Mouse (Mus musculus): Measurements from ENCODE around the gene Usb1. TPM values are rescaled to one million over a fixed set of nuclear protein-coding genes. Genes with fewer than 3 reads are reported as not detected.

The Usb1 gene
- polyA plus RNA-seq, 1 experiment from 2014 or later: 43.0 TPM

DNA sequence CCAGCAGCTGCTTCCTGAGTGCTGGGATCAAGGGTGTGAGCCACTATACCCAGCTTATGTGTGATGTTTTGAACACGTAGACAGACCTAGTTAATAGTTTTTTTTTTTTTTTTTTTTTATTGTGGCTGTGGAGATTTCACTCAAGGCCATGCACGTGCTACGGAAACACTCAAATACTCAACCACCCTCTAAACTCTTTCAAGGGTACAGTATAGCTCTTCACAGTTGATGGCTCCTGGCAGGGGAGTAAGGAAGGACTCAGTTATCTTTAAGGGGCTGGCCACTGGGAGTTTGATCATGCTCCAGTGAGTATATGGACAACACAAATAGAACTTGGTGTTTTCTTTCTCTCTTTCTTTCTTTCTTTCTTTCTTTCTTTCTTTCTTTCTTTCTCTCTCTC is 52.4 kb downstream of the Usb1 start:
- DNase-seq (ENCODE audit: low spot score) (no peak), ATAC-seq (ENCODE audit: insufficient number of reproducible peaks, low FRiP score, low TSS enrichment, low read depth) (no peak)
- no peaks in the 10 kb centered on the region for H3K4me1 ChIP-seq (ENCODE audit: control insufficient read depth, insufficient read depth, low read length)
- H3K9ac ChIP-seq (ENCODE audit: low read length): no peak overlapping the region
- H3K9me3 ChIP-seq (ENCODE audit: control insufficient read depth, low read length): no peaks in the 10 kb centered on the region
- WGBS: 90% methylated on average over 3 of the region's 3 CpGs
- no peaks in the 10 kb centered on the region for H3K36me3 ChIP-seq (ENCODE audit: control insufficient read depth, insufficient read depth, low read length)
- H3K27me3 ChIP-seq (ENCODE audit: control insufficient read depth, insufficient read depth, low read length): no peaks in the 10 kb centered on the region
- H3K4me2 ChIP-seq (ENCODE audit: low read depth, severe bottlenecking): no peak overlapping the region
- H3K4me3 ChIP-seq (ENCODE audit: low read depth, low read length): no peak overlapping the region
- no peak overlapping the region for H3K27ac ChIP-seq (replicated peaks; ENCODE audit: low read depth, low read length)

- no peak for DNase-seq (ENCODE audit: low spot score)
- Histone ChIP-seq H3K9me3 (ENCODE audit: control insufficient read depth, low read length) (no peaks in the 10 kb centered on the region), H3K27me3 (ENCODE audit: control insufficient read depth, insufficient read depth, low read length) (no peaks in the 10 kb centered on the region)
These were observed 54.0 kb downstream of the Usb1 start for GRCm38 (mm10) chr8:95386037-95386436.

DNA sequence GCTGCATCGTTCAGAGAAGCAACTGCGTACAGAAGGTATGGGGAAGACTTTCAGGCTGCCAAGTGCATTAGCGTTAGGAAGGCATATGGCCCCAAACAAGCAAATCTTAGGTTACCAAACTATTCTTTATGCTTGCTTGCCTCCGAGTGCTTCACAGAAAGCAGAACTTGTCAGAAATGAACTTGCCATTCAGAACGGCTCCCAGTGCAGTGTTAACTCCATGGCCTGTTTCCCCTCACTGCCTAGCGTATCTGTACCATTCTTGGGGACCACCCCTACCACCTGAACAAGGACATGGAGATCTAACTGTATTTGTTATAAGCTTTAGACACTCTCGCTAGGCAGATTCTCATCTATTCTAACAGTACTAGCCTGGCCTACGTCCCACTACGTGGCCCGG is 55.1 kb downstream of the Usb1 start:
- no peaks in the 10 kb centered on the region for H3K27me3 ChIP-seq (ENCODE audit: control insufficient read depth, insufficient read depth, low read length)
- no peak for DNase-seq (ENCODE audit: low spot score)
- 94% methylated on average over 10 of the region's 10 CpGs for WGBS
- no peaks in the 10 kb centered on the region for H3K4me1 ChIP-seq (ENCODE audit: control insufficient read depth, insufficient read depth, low read length)
- no peak overlapping the region for H3K4me2 ChIP-seq (ENCODE audit: low read depth, severe bottlenecking)
- H3K36me3 ChIP-seq (ENCODE audit: control insufficient read depth, insufficient read depth, low read length): no peaks in the 10 kb centered on the region
- H3K9ac ChIP-seq (ENCODE audit: low read length): no peak overlapping the region
- no peaks in the 10 kb centered on the region for H3K9me3 ChIP-seq (ENCODE audit: control insufficient read depth, low read length)
- ATAC-seq (ENCODE audit: insufficient number of reproducible peaks, low FRiP score, low TSS enrichment, low read depth): no peak
- H3K27ac ChIP-seq (replicated peaks; ENCODE audit: low read depth, low read length): no peak overlapping the region
- H3K4me3 ChIP-seq (ENCODE audit: low read depth, low read length): no peak overlapping the region

More at GRCm38 (mm10) chr8:95386037-95386436, 54.0 kb downstream of the Usb1 start:
- ATAC-seq (ENCODE audit: insufficient number of reproducible peaks, low FRiP score, low TSS enrichment, low read depth): no peak
- no peak overlapping the region for H3K9ac ChIP-seq (ENCODE audit: low read length)
- no peak overlapping the region for H3K4me2 ChIP-seq (ENCODE audit: low read depth, severe bottlenecking)
- 79% methylated on average over 5 of the region's 5 CpGs for WGBS
- no peaks in the 10 kb centered on the region for H3K36me3 ChIP-seq (ENCODE audit: control insufficient read depth, insufficient read depth, low read length)
- H3K27ac ChIP-seq (replicated peaks; ENCODE audit: low read depth, low read length): no peak overlapping the region
- H3K4me1 ChIP-seq (ENCODE audit: control insufficient read depth, insufficient read depth, low read length): no peaks in the 10 kb centered on the region
- H3K4me3 ChIP-seq (ENCODE audit: low read depth, low read length): no peak overlapping the region

GRCm38 (mm10) chr8:95387936-95388335 is 55.9 kb downstream of the Usb1 start:
- Histone ChIP-seq H3K4me3 (ENCODE audit: low read depth, low read length) (no peak overlapping the region), H3K27ac (replicated peaks; ENCODE audit: low read depth, low read length) (no peak overlapping the region), H3K36me3 (ENCODE audit: control insufficient read depth, insufficient read depth, low read length) (no peaks in the 10 kb centered on the region), H3K4me1 (ENCODE audit: control insufficient read depth, insufficient read depth, low read length) (no peaks in the 10 kb centered on the region), H3K9ac (ENCODE audit: low read length) (no peak overlapping the region), H3K4me2 (ENCODE audit: low read depth, severe bottlenecking) (no peak overlapping the region), H3K27me3 (ENCODE audit: control insufficient read depth, insufficient read depth, low read length) (no peaks in the 10 kb centered on the region), H3K9me3 (ENCODE audit: control insufficient read depth, low read length) (no peaks in the 10 kb centered on the region)
- 79% methylated on average over 7 of the region's 7 CpGs for WGBS
- ATAC-seq (ENCODE audit: insufficient number of reproducible peaks, low FRiP score, low TSS enrichment, low read depth) (no peak), DNase-seq (ENCODE audit: low spot score) (no peak)

- no peak for ATAC-seq (ENCODE audit: insufficient number of reproducible peaks, low FRiP score, low TSS enrichment, low read depth)
- WGBS: 76% methylated on average over 4 of the region's 4 CpGs
- Histone ChIP-seq H3K9ac (ENCODE audit: low read length) (no peak overlapping the region), H3K4me2 (ENCODE audit: low read depth, severe bottlenecking) (no peak overlapping the region), H3K4me1 (ENCODE audit: control insufficient read depth, insufficient read depth, low read length) (peaks cover 3% of the 10 kb centered on the region), H3K4me3 (ENCODE audit: low read depth, low read length) (no peak overlapping the region), H3K27ac (replicated peaks; ENCODE audit: low read depth, low read length) (no peak overlapping the region), H3K36me3 (ENCODE audit: control insufficient read depth, insufficient read depth, low read length) (no peaks in the 10 kb centered on the region), H3K27me3 (ENCODE audit: control insufficient read depth, insufficient read depth, low read length) (no peaks in the 10 kb centered on the region), H3K9me3 (ENCODE audit: control insufficient read depth, low read length) (no peaks in the 10 kb centered on the region)
- no peak for DNase-seq (ENCODE audit: low spot score)
These were observed 58.2 kb downstream of the Usb1 start for GRCm38 (mm10) chr8:95390312-95390711.

- Histone ChIP-seq H3K4me2 (ENCODE audit: low read depth, severe bottlenecking) (no peak overlapping the region), H3K4me1 (ENCODE audit: control insufficient read depth, insufficient read depth, low read length) (peaks cover 8% of the 10 kb centered on the region), H3K36me3 (ENCODE audit: control insufficient read depth, insufficient read depth, low read length) (no peaks in the 10 kb centered on the region), H3K4me3 (ENCODE audit: low read depth, low read length) (no peak overlapping the region), H3K27me3 (ENCODE audit: control insufficient read depth, insufficient read depth, low read length) (no peaks in the 10 kb centered on the region), H3K9ac (ENCODE audit: low read length) (no peak overlapping the region), H3K27ac (replicated peaks; ENCODE audit: low read depth, low read length) (no peak overlapping the region), H3K9me3 (ENCODE audit: control insufficient read depth, low read length) (no peaks in the 10 kb centered on the region)
- ATAC-seq (ENCODE audit: insufficient number of reproducible peaks, low FRiP score, low TSS enrichment, low read depth): no peak
- DNase-seq (ENCODE audit: low spot score): no peak
- WGBS: 89% methylated on average over 7 of the region's 7 CpGs
These were observed 59.0 kb downstream of the Usb1 start for GRCm38 (mm10) chr8:95391101-95391500.

DNA sequence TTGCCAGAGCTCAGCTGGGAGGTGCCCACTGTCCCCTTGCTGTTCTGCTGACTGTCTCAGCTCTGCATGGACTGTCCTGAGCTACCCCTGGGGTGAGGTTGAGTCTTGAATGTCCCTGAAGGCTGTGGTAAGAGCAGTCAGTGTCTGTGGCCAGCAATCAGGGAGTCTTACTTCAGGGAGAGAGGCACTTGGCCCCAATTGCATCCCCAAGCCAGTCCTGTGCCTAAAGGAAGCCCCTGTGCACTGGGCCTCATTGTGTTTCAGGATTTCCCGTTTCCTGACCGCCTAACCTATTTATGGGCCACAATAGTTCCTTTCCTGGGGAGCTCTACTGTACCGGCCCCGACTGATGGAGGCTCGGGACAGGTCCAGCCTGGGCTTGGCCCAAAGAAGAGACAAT is 60.5 kb downstream of the Usb1 start:
- DNase-seq (ENCODE audit: low spot score) (no peak), ATAC-seq (ENCODE audit: insufficient number of reproducible peaks, low FRiP score, low TSS enrichment, low read depth) (no peak)
- Histone ChIP-seq H3K9ac (ENCODE audit: low read length) (no peak overlapping the region), H3K36me3 (ENCODE audit: control insufficient read depth, insufficient read depth, low read length) (no peaks in the 10 kb centered on the region), H3K4me2 (ENCODE audit: low read depth, severe bottlenecking) (no peak overlapping the region), H3K9me3 (ENCODE audit: control insufficient read depth, low read length) (no peaks in the 10 kb centered on the region), H3K4me3 (ENCODE audit: low read depth, low read length) (no peak overlapping the region), H3K4me1 (ENCODE audit: control insufficient read depth, insufficient read depth, low read length) (peaks cover 18% of the 10 kb centered on the region), H3K27ac (replicated peaks; ENCODE audit: low read depth, low read length) (no peak overlapping the region), H3K27me3 (ENCODE audit: control insufficient read depth, insufficient read depth, low read length) (no peaks in the 10 kb centered on the region)
- 85% methylated on average over 5 of the region's 5 CpGs for WGBS

GRCm38 (mm10) chr8:95395186-95395918 is 63.3 kb downstream of the Usb1 start:
- H3K9me3 ChIP-seq (ENCODE audit: control insufficient read depth, low read length): no peaks in the 10 kb centered on the region
- H3K27ac ChIP-seq (replicated peaks; ENCODE audit: low read depth, low read length): no peak overlapping the region
- WGBS: 40% methylated on average over 8 of the region's 8 CpGs
- DNase-seq (ENCODE audit: low spot score) (no peak), ATAC-seq (ENCODE audit: insufficient number of reproducible peaks, low FRiP score, low TSS enrichment, low read depth) (peak; percentile 37; the same call in 1 of the 2 replicates)
- H3K4me1 ChIP-seq (ENCODE audit: control insufficient read depth, insufficient read depth, low read length): peaks cover 18% of the 10 kb centered on the region
- H3K9ac ChIP-seq (ENCODE audit: low read length): no peak overlapping the region
- H3K27me3 ChIP-seq (ENCODE audit: control insufficient read depth, insufficient read depth, low read length): no peaks in the 10 kb centered on the region
- no peak overlapping the region for H3K4me3 ChIP-seq (ENCODE audit: low read depth, low read length)
- no peaks in the 10 kb centered on the region for H3K36me3 ChIP-seq (ENCODE audit: control insufficient read depth, insufficient read depth, low read length)
- peak overlapping the region; percentile 20; the same call in 1 of the 2 replicates for H3K4me2 ChIP-seq (ENCODE audit: low read depth, severe bottlenecking)

DNA sequence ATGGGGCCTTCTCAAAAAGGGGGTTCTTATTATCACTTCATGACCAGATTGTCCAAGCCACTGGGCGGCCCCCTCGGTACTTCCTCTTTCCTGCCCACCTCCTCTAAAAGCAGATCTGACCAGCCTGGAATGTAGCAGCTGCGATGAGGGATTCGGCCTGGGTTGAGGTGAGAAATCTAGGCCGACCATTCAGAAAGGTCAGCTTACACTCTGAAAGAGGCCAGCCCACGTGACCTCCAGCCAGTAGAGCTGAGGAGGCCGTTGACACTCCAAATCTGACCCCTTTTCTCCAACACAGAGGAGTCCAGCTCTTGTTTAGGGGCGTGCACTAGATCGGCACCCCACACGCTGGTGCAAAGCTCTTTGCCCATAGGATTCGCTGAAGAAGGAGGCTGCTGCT is 64.7 kb downstream of the Usb1 start:
- Histone ChIP-seq H3K4me1 (ENCODE audit: control insufficient read depth, insufficient read depth, low read length) (peaks cover 18% of the 10 kb centered on the region), H3K4me2 (ENCODE audit: low read depth, severe bottlenecking) (no peak overlapping the region), H3K4me3 (ENCODE audit: low read depth, low read length) (no peak overlapping the region), H3K27me3 (ENCODE audit: control insufficient read depth, insufficient read depth, low read length) (no peaks in the 10 kb centered on the region), H3K9me3 (ENCODE audit: control insufficient read depth, low read length) (no peaks in the 10 kb centered on the region), H3K9ac (ENCODE audit: low read length) (no peak overlapping the region), H3K36me3 (ENCODE audit: control insufficient read depth, insufficient read depth, low read length) (no peaks in the 10 kb centered on the region), H3K27ac (replicated peaks; ENCODE audit: low read depth, low read length) (0 out of 2 replicates have a peak overlapping the region, but pooled peaks have one; percentile 33)
- no peak for ATAC-seq (ENCODE audit: insufficient number of reproducible peaks, low FRiP score, low TSS enrichment, low read depth)
- WGBS: 53% methylated on average over 11 of the region's 11 CpGs
- DNase-seq (ENCODE audit: low spot score): no peak

Data from limb, embryonic 11.5 days (tissue).